Mouse (Mus musculus): ENCODE data around the gene Bhlha9. TPM values are rescaled to one million over a fixed set of nuclear protein-coding genes. Genes with fewer than 3 reads are reported as not detected.

Gene Bhlha9
- polyA plus RNA-seq (2014; fragmentation: Nextera tagmentation; extraction: Ambion mirVana): 0.21 TPM in 1 of 2 replicates, not detected in the other

DNA sequence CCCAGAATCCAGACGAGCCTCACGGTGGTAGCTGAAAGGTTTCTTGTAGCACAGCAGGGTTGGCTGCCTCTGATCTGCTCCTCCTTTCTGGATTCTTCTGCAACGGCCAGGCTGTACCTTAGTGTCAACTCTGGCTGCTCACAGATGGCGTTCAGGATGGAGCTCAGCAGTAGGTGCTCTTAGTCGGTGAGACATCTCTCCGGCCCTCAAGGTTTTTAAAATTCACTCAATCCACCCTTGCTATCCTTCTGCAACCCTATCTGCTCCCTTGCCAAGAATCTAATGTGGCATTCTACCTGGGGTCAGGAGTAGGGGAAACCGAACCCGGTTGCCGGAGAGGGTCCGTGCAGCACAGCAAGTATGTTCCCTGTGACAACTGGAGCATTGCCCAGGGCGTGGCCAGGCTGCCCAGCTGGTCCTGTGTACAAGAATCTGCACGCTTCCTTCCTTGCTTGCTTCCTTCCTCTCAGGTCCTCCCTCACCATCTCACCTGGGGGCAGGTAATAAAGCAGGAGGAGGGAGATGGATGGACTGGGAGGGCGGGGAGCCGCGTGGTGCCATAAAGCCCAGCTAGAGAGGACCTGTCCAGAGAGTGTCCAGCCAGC lies at the start of gene Bhlha9:
Gene Bhlha9 (plus strand): TSS at position 600 of the 605 bp plus-strand sequence.
- H3K4me3 ChIP-seq (ENCODE audit: low read depth, low read length): peak within 1 kb of the TSS; percentile 24
- H3K27me3 ChIP-seq (ENCODE audit: control insufficient read depth, insufficient read depth, low read length): peaks cover 29% of the 10 kb centered on the region
- H3K4me2 ChIP-seq (replicated peaks; ENCODE audit: low read depth, low read length): peak within 1 kb of the TSS; percentile 48
- ATAC-seq (ENCODE audit: insufficient number of reproducible peaks, insufficient read depth, low FRiP score, low read depth): no peak
- no peak within 1 kb of the TSS; the same call in 1 of the 2 replicates for H3K9ac ChIP-seq (replicated peaks; ENCODE audit: low read depth, low read length)
- 0 out of 2 replicates have a peak, but pooled peaks cover 1% of the 10 kb centered on the region for H3K4me1 ChIP-seq (ENCODE audit: control insufficient read depth, insufficient read depth, low read length)
- 57% methylated on average over 15 of the region's 15 CpGs for WGBS
- no peak within 1 kb of the TSS for H3K27ac ChIP-seq (ENCODE audit: low read length)
- H3K9me3 ChIP-seq (ENCODE audit: control insufficient read depth, low read depth, low read length): no peaks in the 10 kb centered on the region
- H3K36me3 ChIP-seq (ENCODE audit: control insufficient read depth, insufficient read depth, low read length): no peaks in the 10 kb centered on the region

DNA sequence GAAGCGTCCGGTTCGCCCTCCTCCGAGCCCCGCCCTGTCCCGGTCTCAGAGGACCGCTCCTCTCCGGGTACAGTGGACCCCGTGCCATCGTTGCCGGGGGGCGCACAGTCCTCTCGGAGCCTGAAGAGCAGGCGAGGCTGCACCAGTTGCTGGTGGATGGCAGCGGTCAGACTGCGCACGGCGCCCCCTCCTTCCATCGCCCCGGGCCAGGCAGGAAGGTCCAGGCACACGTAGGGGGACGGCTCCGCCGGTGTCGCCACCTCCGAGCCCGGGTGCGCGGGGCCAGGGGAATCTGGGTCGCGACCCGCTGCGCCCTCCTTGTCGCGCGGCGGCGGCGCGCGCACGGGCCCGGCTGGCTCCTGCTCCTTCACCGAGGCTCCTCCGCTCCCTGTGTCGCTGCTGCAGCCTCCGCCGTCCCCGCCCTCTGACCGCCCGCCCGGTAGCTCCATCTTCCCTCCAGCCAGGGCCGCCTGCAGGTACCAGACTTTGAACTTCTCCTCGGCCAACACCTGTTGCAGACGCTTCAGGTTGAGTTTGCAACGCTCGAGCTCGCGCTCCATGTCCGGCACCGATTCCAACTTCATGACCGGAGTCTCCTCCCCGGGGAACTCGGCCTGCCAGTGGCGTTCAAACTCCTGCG lies 49.6 kb upstream of the Bhlha9 start:
- H3K27me3 ChIP-seq (ENCODE audit: control insufficient read depth, insufficient read depth, low read length): 0 out of 2 replicates have a peak, but pooled peaks cover 6% of the 10 kb centered on the region
- under 1% methylated on average over 66 of the region's 66 CpGs for WGBS
- 0 out of 2 replicates have a peak, but pooled peaks cover 2% of the 10 kb centered on the region for H3K4me1 ChIP-seq (ENCODE audit: control insufficient read depth, insufficient read depth, low read length)
- peak overlapping the region; percentile 64 for H3K4me3 ChIP-seq (ENCODE audit: low read depth, low read length)
- H3K27ac ChIP-seq (ENCODE audit: low read length): peak overlapping the region; percentile 22; the same call in 1 of the 2 replicates
- peak; percentile 30; the same call in 1 of the 2 replicates for ATAC-seq (ENCODE audit: insufficient number of reproducible peaks, insufficient read depth, low FRiP score, low read depth)
- H3K9ac ChIP-seq (replicated peaks; ENCODE audit: low read depth, low read length): peak overlapping the region; percentile 50
- H3K9me3 ChIP-seq (ENCODE audit: control insufficient read depth, low read depth, low read length): no peaks in the 10 kb centered on the region
- no peaks in the 10 kb centered on the region for H3K36me3 ChIP-seq (ENCODE audit: control insufficient read depth, insufficient read depth, low read length)
- peak overlapping the region; percentile 93 for H3K4me2 ChIP-seq (replicated peaks; ENCODE audit: low read depth, low read length)

DNA sequence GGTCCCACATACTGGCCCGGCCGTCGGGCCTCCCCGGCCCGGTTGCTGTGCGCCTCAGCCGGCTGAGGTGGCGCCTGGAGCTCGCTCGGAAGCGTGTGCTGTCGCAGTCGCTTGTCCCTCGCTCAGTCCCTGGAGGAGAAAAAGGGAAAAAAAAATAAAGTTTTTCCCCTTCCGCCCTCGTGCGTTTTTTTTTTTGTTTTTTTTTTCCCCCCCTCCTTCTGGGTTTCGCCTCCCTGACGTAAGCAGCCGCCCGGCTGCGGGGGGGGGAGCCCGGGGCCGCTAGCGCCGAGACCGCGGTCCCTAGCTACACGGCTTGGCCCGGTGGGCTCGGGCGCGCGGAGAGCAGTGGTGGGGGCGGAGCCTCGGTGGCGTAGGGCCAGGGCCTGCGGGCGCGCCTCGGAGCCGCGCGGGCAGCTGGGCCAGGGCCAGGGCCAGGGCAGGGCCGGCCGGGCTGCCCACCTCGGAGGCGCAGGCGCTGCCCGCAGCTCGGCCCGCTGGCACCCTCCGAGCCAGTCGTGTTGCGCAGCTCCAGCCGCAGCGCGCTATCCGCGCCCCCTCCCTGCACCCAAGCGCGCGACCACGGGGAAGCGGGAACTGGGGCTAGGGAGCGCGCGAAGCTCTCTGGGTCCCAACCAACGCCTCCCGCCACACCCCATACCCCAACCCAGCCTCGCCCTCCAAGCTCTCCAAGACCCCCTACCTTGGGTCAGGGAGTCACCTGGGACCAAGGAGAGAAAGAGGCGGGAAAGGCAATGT lies 48.9 kb upstream of the Bhlha9 start:
- Histone ChIP-seq H3K36me3 (ENCODE audit: control insufficient read depth, insufficient read depth, low read length) (no peaks in the 10 kb centered on the region), H3K27ac (ENCODE audit: low read length) (peak overlapping the region; percentile 28; the same call in 1 of the 2 replicates), H3K9ac (replicated peaks; ENCODE audit: low read depth, low read length) (peak overlapping the region; percentile 50), H3K27me3 (ENCODE audit: control insufficient read depth, insufficient read depth, low read length) (0 out of 2 replicates have a peak, but pooled peaks cover 6% of the 10 kb centered on the region), H3K9me3 (ENCODE audit: control insufficient read depth, low read depth, low read length) (no peaks in the 10 kb centered on the region), H3K4me1 (ENCODE audit: control insufficient read depth, insufficient read depth, low read length) (0 out of 2 replicates have a peak, but pooled peaks cover 2% of the 10 kb centered on the region), H3K4me2 (replicated peaks; ENCODE audit: low read depth, low read length) (peak overlapping the region; percentile 93), H3K4me3 (ENCODE audit: low read depth, low read length) (peak overlapping the region; percentile 64)
- peak; percentile 68; the same call in 1 of the 2 replicates for ATAC-seq (ENCODE audit: insufficient number of reproducible peaks, insufficient read depth, low FRiP score, low read depth)
- WGBS: 1% methylated on average over 67 of the region's 72 CpGs

GRCm38 (mm10) chr11:76624071-76624470 lies 48.2 kb upstream of the Bhlha9 start:
- Histone ChIP-seq H3K4me1 (ENCODE audit: control insufficient read depth, insufficient read depth, low read length) (0 out of 2 replicates have a peak, but pooled peaks cover 2% of the 10 kb centered on the region), H3K27ac (ENCODE audit: low read length) (no peak overlapping the region), H3K36me3 (ENCODE audit: control insufficient read depth, insufficient read depth, low read length) (no peaks in the 10 kb centered on the region), H3K27me3 (ENCODE audit: control insufficient read depth, insufficient read depth, low read length) (0 out of 2 replicates have a peak, but pooled peaks cover 6% of the 10 kb centered on the region), H3K4me3 (ENCODE audit: low read depth, low read length) (peak overlapping the region; percentile 64), H3K9me3 (ENCODE audit: control insufficient read depth, low read depth, low read length) (no peaks in the 10 kb centered on the region), H3K9ac (replicated peaks; ENCODE audit: low read depth, low read length) (peak overlapping the region; percentile 50; the same call in 1 of the 2 replicates), H3K4me2 (replicated peaks; ENCODE audit: low read depth, low read length) (peak overlapping the region; percentile 93; the same call in 1 of the 2 replicates)
- ATAC-seq (ENCODE audit: insufficient number of reproducible peaks, insufficient read depth, low FRiP score, low read depth): no peak
- WGBS: 61% methylated on average over 10 of the region's 10 CpGs

DNA sequence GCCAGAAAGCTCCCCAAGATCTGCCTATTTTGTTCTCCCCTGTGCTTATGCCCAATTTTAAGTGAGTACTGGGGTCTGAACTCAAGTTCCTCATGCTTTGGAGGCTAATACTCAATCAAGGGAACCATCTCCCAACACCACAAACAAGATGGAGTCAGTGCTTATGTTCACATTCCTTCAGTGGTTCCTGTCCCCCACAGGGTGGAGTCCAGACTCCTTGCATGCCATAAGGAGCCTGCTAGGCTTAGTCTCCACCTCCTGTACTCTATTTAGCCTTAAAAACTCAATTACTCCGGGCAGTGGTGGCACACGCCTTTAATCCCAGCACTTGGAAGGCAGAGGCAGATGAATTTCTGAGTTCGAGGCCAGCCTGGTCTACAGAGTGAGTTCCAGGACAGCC lies 47.4 kb upstream of the Bhlha9 start:
- Histone ChIP-seq H3K4me1 (ENCODE audit: control insufficient read depth, insufficient read depth, low read length) (0 out of 2 replicates have a peak, but pooled peaks cover 2% of the 10 kb centered on the region), H3K9ac (replicated peaks; ENCODE audit: low read depth, low read length) (no peak overlapping the region), H3K27me3 (ENCODE audit: control insufficient read depth, insufficient read depth, low read length) (0 out of 2 replicates have a peak, but pooled peaks cover 6% of the 10 kb centered on the region), H3K4me3 (ENCODE audit: low read depth, low read length) (no peak overlapping the region), H3K27ac (ENCODE audit: low read length) (no peak overlapping the region), H3K9me3 (ENCODE audit: control insufficient read depth, low read depth, low read length) (no peaks in the 10 kb centered on the region), H3K4me2 (replicated peaks; ENCODE audit: low read depth, low read length) (no peak overlapping the region), H3K36me3 (ENCODE audit: control insufficient read depth, insufficient read depth, low read length) (no peaks in the 10 kb centered on the region)
- ATAC-seq (ENCODE audit: insufficient number of reproducible peaks, insufficient read depth, low FRiP score, low read depth): no peak
- 83% methylated on average over 3 of the region's 3 CpGs for WGBS

DNA sequence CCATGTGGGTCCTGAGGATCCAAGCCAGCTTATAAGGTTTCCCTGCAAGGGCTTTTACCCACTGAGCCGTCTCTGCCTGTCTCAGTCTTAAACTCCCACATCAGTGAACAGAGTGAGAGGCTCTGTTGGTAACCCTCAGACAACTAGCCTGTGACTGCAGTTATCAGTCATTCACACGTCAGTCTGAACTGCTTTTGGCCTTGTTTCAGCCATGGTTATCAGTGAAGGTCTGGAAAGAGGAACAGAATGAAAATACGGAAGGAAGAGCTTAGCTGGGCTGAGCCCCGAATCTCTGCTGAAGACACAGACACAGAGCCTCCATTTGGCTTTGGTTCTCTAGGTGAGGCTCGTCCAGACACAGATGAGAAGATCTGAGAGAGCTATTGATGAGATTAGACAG lies 43.7 kb upstream of the Bhlha9 start:
- 66% methylated on average over 5 of the region's 5 CpGs for WGBS
- H3K27ac ChIP-seq (ENCODE audit: low read length): no peak overlapping the region
- H3K36me3 ChIP-seq (ENCODE audit: control insufficient read depth, insufficient read depth, low read length): no peaks in the 10 kb centered on the region
- H3K27me3 ChIP-seq (ENCODE audit: control insufficient read depth, insufficient read depth, low read length): 0 out of 2 replicates have a peak, but pooled peaks cover 2% of the 10 kb centered on the region
- H3K4me1 ChIP-seq (ENCODE audit: control insufficient read depth, insufficient read depth, low read length): no peaks in the 10 kb centered on the region
- ATAC-seq (ENCODE audit: insufficient number of reproducible peaks, insufficient read depth, low FRiP score, low read depth): no peak
- H3K9ac ChIP-seq (replicated peaks; ENCODE audit: low read depth, low read length): no peak overlapping the region
- no peaks in the 10 kb centered on the region for H3K9me3 ChIP-seq (ENCODE audit: control insufficient read depth, low read depth, low read length)
- no peak overlapping the region for H3K4me2 ChIP-seq (replicated peaks; ENCODE audit: low read depth, low read length)
- no peak overlapping the region for H3K4me3 ChIP-seq (ENCODE audit: low read depth, low read length)

GRCm38 (mm10) chr11:76630023-76630422 lies 42.2 kb upstream of the Bhlha9 start:
- H3K27ac ChIP-seq (ENCODE audit: low read length): no peak overlapping the region
- ATAC-seq (ENCODE audit: insufficient number of reproducible peaks, insufficient read depth, low FRiP score, low read depth): no peak

DNA sequence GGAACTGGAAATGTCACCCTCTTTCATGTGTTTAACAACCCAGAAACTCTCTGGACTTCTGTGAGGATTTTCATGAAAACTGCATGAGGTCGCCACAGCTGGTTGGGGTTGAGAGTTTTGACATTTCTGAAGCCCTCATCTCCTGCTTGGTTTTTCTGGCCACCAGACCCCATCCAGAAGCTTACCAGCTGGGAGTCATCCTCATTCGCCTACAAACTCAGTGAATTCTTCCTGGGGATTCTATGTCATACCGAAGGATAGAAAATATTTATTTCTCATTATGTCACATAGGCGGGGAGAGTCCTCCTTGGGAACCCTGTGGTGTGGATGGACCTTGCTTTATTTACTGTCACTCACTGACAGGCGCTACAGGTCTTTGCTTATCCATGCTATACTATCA lies 41.8 kb upstream of the Bhlha9 start:
- WGBS: 78% methylated on average over 5 of the region's 5 CpGs
- ATAC-seq (ENCODE audit: insufficient number of reproducible peaks, insufficient read depth, low FRiP score, low read depth): no peak
- H3K4me1 ChIP-seq (ENCODE audit: control insufficient read depth, insufficient read depth, low read length): no peaks in the 10 kb centered on the region
- H3K27ac ChIP-seq (ENCODE audit: low read length): no peak overlapping the region
- H3K9ac ChIP-seq (replicated peaks; ENCODE audit: low read depth, low read length): no peak overlapping the region
- no peaks in the 10 kb centered on the region for H3K36me3 ChIP-seq (ENCODE audit: control insufficient read depth, insufficient read depth, low read length)
- H3K9me3 ChIP-seq (ENCODE audit: control insufficient read depth, low read depth, low read length): no peaks in the 10 kb centered on the region
- no peak overlapping the region for H3K4me2 ChIP-seq (replicated peaks; ENCODE audit: low read depth, low read length)
- H3K4me3 ChIP-seq (ENCODE audit: low read depth, low read length): no peak overlapping the region
- H3K27me3 ChIP-seq (ENCODE audit: control insufficient read depth, insufficient read depth, low read length): 0 out of 2 replicates have a peak, but pooled peaks cover 2% of the 10 kb centered on the region

More at GRCm38 (mm10) chr11:76630023-76630422, 42.2 kb upstream of the Bhlha9 start:
- Histone ChIP-seq H3K9ac (replicated peaks; ENCODE audit: low read depth, low read length) (no peak overlapping the region), H3K4me2 (replicated peaks; ENCODE audit: low read depth, low read length) (no peak overlapping the region), H3K4me3 (ENCODE audit: low read depth, low read length) (no peak overlapping the region), H3K4me1 (ENCODE audit: control insufficient read depth, insufficient read depth, low read length) (no peaks in the 10 kb centered on the region), H3K9me3 (ENCODE audit: control insufficient read depth, low read depth, low read length) (no peaks in the 10 kb centered on the region), H3K27me3 (ENCODE audit: control insufficient read depth, insufficient read depth, low read length) (0 out of 2 replicates have a peak, but pooled peaks cover 2% of the 10 kb centered on the region), H3K36me3 (ENCODE audit: control insufficient read depth, insufficient read depth, low read length) (no peaks in the 10 kb centered on the region)
- WGBS: 47% methylated on average over 2 of the region's 2 CpGs

Measured in stomach, embryonic 14.5 days (tissue).